Mouse (Mus musculus) limb, embryonic 14.5 days (tissue): ENCODE measurements around the gene Dscaml1. TPM values are rescaled to one million over a fixed set of nuclear protein-coding genes. Genes with fewer than 3 reads are reported as not detected.
A peak's percentile ranks its signal among the peaks of the same experiment; 100 is the strongest.

ENCODE experiments used
- ATAC-seq: fragments of 200-750 bp; cut with Nextera tagmentation; 2 replicates; pipeline ENCODE4 v1.8.0; 2017; ENCODE audit warnings: low read depth, moderate number of reproducible peaks, moderate TSS enrichment; ENCODE audit not compliant: low FRiP score
- DNase-seq: peaks from one replicate; pipeline ENCODE4 v3.0.0-alpha.2; 2015; ENCODE audit warnings: low spot score
- H3K27ac ChIP-seq: fragments of 300-500 bp; sonication (generic); replicated peaks from 2 replicates; pipeline ENCODE4 v1.5.1; 2014; ENCODE audit warnings: low read depth, mild to moderate bottlenecking, low read length, moderate library complexity, mixed read lengths
- H3K27me3 ChIP-seq: fragments of 300-500 bp; sonication (generic); 2 replicates; pipeline ENCODE4 v1.6.1; 2014; ENCODE audit warnings: low read length, mixed read lengths; ENCODE audit not compliant: control insufficient read depth, insufficient read depth
- H3K36me3 ChIP-seq: fragments of 300-500 bp; sonication (generic); 2 replicates; pipeline ENCODE4 v1.6.1; 2014; ENCODE audit warnings: mild to moderate bottlenecking, low read length, moderate library complexity, mixed read lengths; ENCODE audit not compliant: control insufficient read depth, insufficient read depth
- H3K4me1 ChIP-seq: fragments of 300-500 bp; sonication (generic); 2 replicates; pipeline ENCODE4 v1.6.1; 2014; ENCODE audit warnings: antibody characterized with exemption, low read length, mixed read lengths; ENCODE audit not compliant: control insufficient read depth, insufficient read depth
- H3K4me2 ChIP-seq: fragments of 300-500 bp; sonication (generic); replicated peaks from 2 replicates; pipeline ENCODE4 v1.6.1; 2014; ENCODE audit warnings: low read depth, mild to moderate bottlenecking, low read length, moderate library complexity; ENCODE audit not compliant: severe bottlenecking
- H3K4me3 ChIP-seq: fragments of 300-500 bp; sonication (generic); replicated peaks from 2 replicates; pipeline ENCODE4 v1.5.1; 2014; ENCODE audit warnings: low read length
- H3K9ac ChIP-seq: fragments of 300-500 bp; sonication (generic); 2 replicates; pipeline ENCODE4 v1.6.1; 2014; ENCODE audit warnings: mild to moderate bottlenecking, low read depth, low read length, moderate library complexity; ENCODE audit not compliant: severe bottlenecking
- H3K9me3 ChIP-seq: fragments of 300-500 bp; sonication (generic); 2 replicates; pipeline ENCODE4 v1.6.1; 2016; ENCODE audit warnings: low read length; ENCODE audit not compliant: control insufficient read depth
- POLR2A ChIP-seq: fragments of 200-500 bp; IDR thresholded peaks from 2 replicates; pipeline ENCODE4 v1.8.0; 2012; ENCODE audit warnings: inconsistent platforms, mild to moderate bottlenecking, moderate library complexity, borderline replicate concordance; ENCODE audit not compliant: insufficient read depth, insufficient read length; ENCODE audit errors: extremely low read depth
- WGBS: fragments of 180-500 bp; shearing (Covaris S2); extraction: QIAGEN DNeasy Blood & Tissue Kit; methylation state at CpG from one replicate; pipeline ENCODE4 v1.1.7; 2014; 5-methylcytosine and 5-hydroxymethylcytosine counted together
- polyA plus RNA-seq, 2 experiments: library from polyadenylated mRNA; depleted of rRNA in 1 of 2; stranded (reverse) in 1 of 2; unstranded in 1 of 2; fragments of >200 nt; fragmentation: Nextera tagmentation in 1 of 2; extraction: Ambion mirVana in 1 of 2; gene quantifications; 2 replicates each; pipeline versions ENCODE4 v1.2.1 to v1.2.3; 2012 to 2014

Dscaml1 gene
- polyA plus RNA-seq, 2 experiments = 0.43 to 1.0 TPM

- H3K36me3 ChIP-seq = no peaks in the 10 kb centered on the region
- H3K27me3 ChIP-seq = no peaks in the 10 kb centered on the region
- DNase-seq (no peak), ATAC-seq (no peak)
- H3K9ac ChIP-seq = no peak overlapping the region
- no peak overlapping the region for H3K4me3 ChIP-seq
- no peak overlapping the region for H3K4me2 ChIP-seq
- TF ChIP-seq POLR2A = no peak
- no peak overlapping the region for H3K27ac ChIP-seq
- H3K4me1 ChIP-seq = no peaks in the 10 kb centered on the region
- H3K9me3 ChIP-seq = no peaks in the 10 kb centered on the region
- 60% methylated on average over 3 of the region's 3 CpGs for WGBS
Observed at GRCm38 (mm10) chr9:45651810-45652177, 225.4 kb downstream of the Dscaml1 start.

- Histone ChIP-seq H3K9me3 (no peaks in the 10 kb centered on the region), H3K27me3 (no peaks in the 10 kb centered on the region), H3K4me3 (no peak overlapping the region), H3K4me1 (no peaks in the 10 kb centered on the region), H3K9ac (no peak overlapping the region), H3K4me2 (no peak overlapping the region), H3K36me3 (no peaks in the 10 kb centered on the region), H3K27ac (no peak overlapping the region)
- TF ChIP-seq POLR2A = no peak
- 23% methylated on average over 8 of the region's 9 CpGs for WGBS
- no peak for DNase-seq
- ATAC-seq = no peak
Observed at GRCm38 (mm10) chr9:45657172-45658062, 231.0 kb downstream of the Dscaml1 start.

- TF ChIP-seq POLR2A = no peak
- no peak for DNase-seq
- Histone ChIP-seq H3K27ac (no peak overlapping the region), H3K36me3 (no peaks in the 10 kb centered on the region), H3K9ac (no peak overlapping the region), H3K9me3 (no peaks in the 10 kb centered on the region), H3K4me2 (no peak overlapping the region), H3K4me3 (no peak overlapping the region), H3K27me3 (no peaks in the 10 kb centered on the region), H3K4me1 (peaks cover 8% of the 10 kb centered on the region; the same call in 1 of the 2 replicates)
- ATAC-seq = no peak
- WGBS = 65% methylated on average over 3 of the region's 3 CpGs
Observed at GRCm38 (mm10) chr9:45660191-45660590, 233.8 kb downstream of the Dscaml1 start.

GRCm38 (mm10) chr9:45662471-45662870 is 236.0 kb downstream of the Dscaml1 start:
- DNase-seq (peak; percentile 14), ATAC-seq (no peak)
- 74% methylated on average over 5 of the region's 5 CpGs for WGBS
- H3K9ac ChIP-seq = no peak overlapping the region
- no peaks in the 10 kb centered on the region for H3K9me3 ChIP-seq
- TF ChIP-seq POLR2A = no peak
- no peak overlapping the region for H3K4me2 ChIP-seq
- no peaks in the 10 kb centered on the region for H3K27me3 ChIP-seq
- H3K27ac ChIP-seq = no peak overlapping the region
- H3K4me1 ChIP-seq = peaks cover 16% of the 10 kb centered on the region
- no peaks in the 10 kb centered on the region for H3K36me3 ChIP-seq
- H3K4me3 ChIP-seq = no peak overlapping the region

GRCm38 (mm10) chr9:45663386-45664315 is 237.2 kb downstream of the Dscaml1 start:
- ATAC-seq (peak; percentile 51; the same call in 1 of the 2 replicates), DNase-seq (peak; percentile 18)
- Histone ChIP-seq H3K4me2 (no peak overlapping the region), H3K36me3 (no peaks in the 10 kb centered on the region), H3K4me1 (peaks cover 16% of the 10 kb centered on the region), H3K9ac (0 out of 2 replicates have a peak overlapping the region, but pooled peaks have one; percentile 8), H3K27me3 (no peaks in the 10 kb centered on the region), H3K4me3 (no peak overlapping the region), H3K9me3 (no peaks in the 10 kb centered on the region), H3K27ac (no peak overlapping the region)
- WGBS = 67% methylated on average over 15 of the region's 16 CpGs
- no peak for TF ChIP-seq POLR2A
